Mouse (Mus musculus) liver, embryonic 13.5 days (tissue): ENCODE measurements around the gene Kif22. TPM values are rescaled to one million over a fixed set of nuclear protein-coding genes. Genes with fewer than 3 reads are reported as not detected.

Source experiments
- ATAC-seq: fragments of 200-750 bp; cut with Nextera tagmentation; 2 replicates; pipeline ENCODE4 v1.8.0; 2017; ENCODE audit warnings: low read depth, mild to moderate bottlenecking, moderate number of reproducible peaks, moderate library complexity
- DNase-seq: peaks from one replicate; pipeline ENCODE4 v3.0.0; 2022
- H3K27ac ChIP-seq: fragments of 300-500 bp; sonication (generic); 2 replicates; pipeline ENCODE4 v1.5.1; 2015; ENCODE audit warnings: moderate library complexity, mild to moderate bottlenecking, inconsistent platforms
- H3K27me3 ChIP-seq: fragments of 300-500 bp; sonication (generic); 2 replicates; pipeline ENCODE4 v1.6.1; 2015; ENCODE audit warnings: mild to moderate bottlenecking, inconsistent platforms
- H3K36me3 ChIP-seq: fragments of 300-500 bp; sonication (generic); 2 replicates; pipeline ENCODE4 v1.6.1; 2015; ENCODE audit warnings: mild to moderate bottlenecking, inconsistent platforms
- H3K4me1 ChIP-seq: fragments of 300-500 bp; sonication (generic); replicated peaks from 2 replicates; pipeline ENCODE4 v1.6.1; 2015; ENCODE audit warnings: inconsistent platforms
- H3K4me2 ChIP-seq: fragments of 300-500 bp; sonication (generic); 2 replicates; pipeline ENCODE4 v1.6.1; 2015; ENCODE audit warnings: inconsistent platforms, mild to moderate bottlenecking, moderate library complexity
- H3K4me3 ChIP-seq: fragments of 300-500 bp; sonication (generic); replicated peaks from 2 replicates; pipeline ENCODE4 v1.5.1; 2015; ENCODE audit warnings: mild to moderate bottlenecking, inconsistent platforms
- H3K9ac ChIP-seq: fragments of 300-500 bp; sonication (generic); 2 replicates; pipeline ENCODE4 v1.6.1; 2015; ENCODE audit warnings: mild to moderate bottlenecking, inconsistent platforms
- H3K9me3 ChIP-seq: fragments of 300-500 bp; sonication (generic); replicated peaks from 2 replicates; pipeline ENCODE4 v1.6.1; 2016; ENCODE audit warnings: inconsistent platforms
- WGBS: fragments of 180-500 bp; shearing (Covaris S2); methylation state at CpG from one replicate; pipeline ENCODE4 v1.1.7; 2015; ENCODE audit not compliant: insufficient replicate concordance; 5-methylcytosine and 5-hydroxymethylcytosine counted together
- polyA plus RNA-seq: library from polyadenylated mRNA; unstranded; fragments of >200 nt; fragmentation: Nextera tagmentation; extraction: Ambion mirVana; gene quantifications from 2 replicates; pipeline ENCODE4 v1.2.1, GENCODE M21; 2015

The Kif22 gene
- polyA plus RNA-seq, 1 experiment from 2014 or later: 109 TPM

DNA sequence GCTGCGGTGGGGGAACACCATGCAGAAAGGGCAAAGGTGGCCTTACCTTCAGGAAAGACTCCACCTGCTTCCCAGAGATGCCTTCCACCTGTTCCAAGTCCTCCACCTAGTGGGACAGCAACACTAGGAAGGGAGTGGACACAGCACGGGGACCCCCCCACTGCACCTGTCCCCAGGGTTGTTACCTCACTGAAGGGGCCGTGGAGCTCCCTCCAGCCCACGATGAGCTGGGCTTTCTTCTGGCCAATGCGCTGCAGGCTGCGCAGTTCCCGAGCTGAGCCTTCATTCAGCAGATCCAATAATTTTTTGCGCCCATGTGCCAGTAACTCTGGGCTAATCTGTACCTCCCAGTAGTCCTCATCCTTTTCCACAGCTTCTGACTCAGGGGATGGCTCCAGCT, 14.4 kb downstream of the Kif22 start:
- no peak for ATAC-seq
- DNase-seq: no peak
- WGBS: 64% methylated on average over 8 of the region's 8 CpGs
- peaks cover 81% of the 10 kb centered on the region for H3K36me3 ChIP-seq
- H3K9me3 ChIP-seq: no peaks in the 10 kb centered on the region
- peak overlapping the region; percentile 98 for H3K27ac ChIP-seq
- peak overlapping the region; percentile 99 for H3K4me2 ChIP-seq
- peaks cover 81% of the 10 kb centered on the region for H3K4me1 ChIP-seq
- H3K27me3 ChIP-seq: no peaks in the 10 kb centered on the region
- H3K9ac ChIP-seq: peak overlapping the region; percentile 99
- peak overlapping the region; percentile 97 for H3K4me3 ChIP-seq

DNA sequence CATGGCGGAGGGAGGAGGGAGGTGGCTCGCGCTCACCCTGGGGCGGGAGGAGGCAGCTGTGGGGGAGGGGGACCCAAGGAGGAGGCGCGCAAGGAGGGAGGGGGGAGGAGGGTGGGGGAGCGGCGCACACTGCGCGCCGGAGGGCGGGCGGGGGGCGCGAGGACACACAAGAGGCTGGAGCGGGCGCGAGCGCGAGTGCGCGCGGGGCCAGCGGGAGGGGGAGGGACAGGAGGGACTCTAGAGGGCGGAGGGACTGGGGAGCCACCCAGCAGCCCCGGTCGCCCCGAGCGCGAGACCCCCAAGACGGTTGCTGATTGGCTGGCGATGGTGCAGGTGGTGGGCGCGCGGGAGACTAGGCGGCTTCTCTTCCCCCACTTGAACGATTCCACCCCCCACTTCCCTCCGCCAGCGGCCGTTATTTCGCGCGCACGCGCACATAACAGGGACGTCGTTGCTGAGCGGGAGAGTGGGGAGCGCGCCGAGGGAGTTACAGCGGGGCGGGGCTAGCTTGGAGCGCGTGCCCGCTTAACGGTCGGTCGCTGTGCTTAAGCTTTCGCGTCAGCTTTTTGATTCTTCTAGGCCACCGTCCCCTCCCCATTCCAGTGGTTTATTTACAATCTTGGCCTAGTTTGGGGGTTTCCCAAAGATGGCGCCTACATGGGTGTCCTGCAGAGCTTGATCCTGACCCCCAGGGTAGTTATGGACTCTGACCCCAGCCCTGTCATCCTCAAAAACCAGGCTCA, 15.1 kb downstream of the Kif22 start, which contains the start of gene Maz:
TSS of gene Maz (minus strand) at position 54 of the 743 bp plus-strand sequence.
- Histone ChIP-seq H3K4me2 (peak within 1 kb of the TSS; percentile 99), H3K9me3 (no peaks in the 10 kb centered on the region), H3K27me3 (no peaks in the 10 kb centered on the region), H3K36me3 (peaks cover 81% of the 10 kb centered on the region), H3K4me3 (peak within 1 kb of the TSS; percentile 97), H3K4me1 (peaks cover 81% of the 10 kb centered on the region), H3K27ac (peak within 1 kb of the TSS; percentile 98), H3K9ac (peak within 1 kb of the TSS; percentile 99)
- 1% methylated on average over 59 of the region's 63 CpGs for WGBS
- peak; percentile 76 for ATAC-seq
- peak; percentile 97 for DNase-seq

DNA sequence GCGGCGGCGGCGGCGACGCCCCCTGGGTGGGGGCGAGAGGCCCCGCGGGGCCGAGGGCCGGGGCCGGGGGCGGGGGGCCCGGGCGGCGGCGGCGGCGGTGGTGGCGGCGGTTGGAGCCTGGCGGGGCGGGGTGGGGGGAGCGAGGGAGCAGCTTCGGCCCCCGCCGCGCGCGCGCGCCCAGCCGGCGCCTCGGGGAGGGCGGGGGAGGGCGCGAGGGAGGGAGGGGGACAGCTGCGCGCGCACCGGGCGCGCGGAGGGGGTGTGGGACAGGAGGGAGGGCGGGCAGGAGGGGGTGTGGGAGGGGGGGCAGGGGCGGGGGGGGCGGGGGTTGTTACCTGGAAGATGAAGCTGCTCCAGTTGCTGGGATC, 15.7 kb downstream of the Kif22 start:
- ATAC-seq (peak; percentile 27; the same call in 1 of the 2 replicates), DNase-seq (no peak)
- Histone ChIP-seq H3K9me3 (no peaks in the 10 kb centered on the region), H3K9ac (peak overlapping the region; percentile 99), H3K4me2 (peak overlapping the region; percentile 99), H3K27me3 (no peaks in the 10 kb centered on the region), H3K4me1 (peaks cover 81% of the 10 kb centered on the region), H3K27ac (peak overlapping the region; percentile 98), H3K4me3 (peak overlapping the region; percentile 97), H3K36me3 (peaks cover 81% of the 10 kb centered on the region)
- WGBS: no CpG with 5 or more reads among the region's 48 CpGs

DNA sequence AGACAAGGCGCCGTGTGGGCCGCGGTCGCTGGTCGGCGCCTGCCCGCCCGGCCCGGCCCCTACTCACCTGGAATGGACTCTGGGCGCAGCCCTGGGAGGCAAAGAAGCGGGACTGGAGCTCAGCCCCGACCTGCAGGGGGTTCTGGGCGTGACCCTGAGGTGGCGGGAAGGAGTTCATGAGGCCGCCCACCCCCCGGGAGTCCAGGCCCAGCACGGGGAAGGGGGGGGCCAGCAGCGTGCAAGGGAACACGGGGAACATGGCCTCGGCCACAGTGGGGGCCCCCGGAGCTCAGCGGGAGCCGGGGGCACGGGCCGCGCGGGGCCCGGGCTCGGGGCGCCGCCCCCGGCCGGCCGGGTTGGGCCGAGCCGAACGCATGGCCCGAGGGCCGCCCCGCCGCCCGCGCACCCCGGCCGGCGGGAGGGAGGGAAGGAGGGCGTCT, 16.1 kb downstream of the Kif22 start:
- H3K4me3 ChIP-seq: peak overlapping the region; percentile 97
- H3K4me2 ChIP-seq: peak overlapping the region; percentile 99
- peak; percentile 61 for DNase-seq
- peaks cover 77% of the 10 kb centered on the region for H3K36me3 ChIP-seq
- peak overlapping the region; percentile 99 for H3K9ac ChIP-seq
- no peaks in the 10 kb centered on the region for H3K27me3 ChIP-seq
- 1% methylated on average over 28 of the region's 48 CpGs for WGBS
- peak; percentile 38 for ATAC-seq
- peaks cover 81% of the 10 kb centered on the region for H3K4me1 ChIP-seq
- H3K9me3 ChIP-seq: no peaks in the 10 kb centered on the region
- peak overlapping the region; percentile 98 for H3K27ac ChIP-seq

DNA sequence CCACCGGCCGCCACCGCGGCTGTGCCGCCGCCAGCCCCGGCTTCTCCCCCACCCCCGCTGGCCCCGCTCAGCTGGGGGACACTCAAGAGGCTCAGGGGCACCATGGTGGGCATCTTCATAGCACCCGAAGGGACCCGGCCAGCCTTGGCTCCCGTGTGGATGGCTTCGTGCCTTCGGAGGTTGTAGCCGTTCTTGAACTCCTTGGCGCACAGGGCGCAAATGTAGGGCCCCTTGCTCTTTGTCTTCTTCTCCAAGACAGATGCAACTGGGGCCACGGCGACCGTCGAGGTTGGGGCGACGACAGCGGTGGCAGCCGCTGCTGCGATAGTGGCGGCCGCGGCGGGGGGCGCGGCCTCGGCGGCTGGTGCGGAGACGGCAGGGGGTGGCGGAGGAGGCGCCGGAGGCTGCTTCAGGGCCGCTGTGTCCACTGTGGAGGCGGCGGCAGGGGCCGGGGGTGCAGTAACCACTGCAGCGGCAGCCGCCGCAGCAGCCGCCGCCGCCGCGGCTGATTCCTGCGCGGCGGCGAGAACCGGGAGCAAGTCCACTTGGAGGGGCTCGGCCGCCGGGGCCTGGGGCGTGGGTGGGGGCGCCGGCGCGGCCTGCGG, 16.6 kb downstream of the Kif22 start:
- no peaks in the 10 kb centered on the region for H3K27me3 ChIP-seq
- WGBS: 1% methylated on average over 63 of the region's 65 CpGs
- no peaks in the 10 kb centered on the region for H3K9me3 ChIP-seq
- ATAC-seq: no peak
- H3K36me3 ChIP-seq: peaks cover 72% of the 10 kb centered on the region
- peaks cover 81% of the 10 kb centered on the region for H3K4me1 ChIP-seq
- H3K27ac ChIP-seq: peak overlapping the region; percentile 98
- H3K4me3 ChIP-seq: peak overlapping the region; percentile 97
- DNase-seq: peak; percentile 44
- H3K4me2 ChIP-seq: peak overlapping the region; percentile 99
- peak overlapping the region; percentile 99 for H3K9ac ChIP-seq

DNA sequence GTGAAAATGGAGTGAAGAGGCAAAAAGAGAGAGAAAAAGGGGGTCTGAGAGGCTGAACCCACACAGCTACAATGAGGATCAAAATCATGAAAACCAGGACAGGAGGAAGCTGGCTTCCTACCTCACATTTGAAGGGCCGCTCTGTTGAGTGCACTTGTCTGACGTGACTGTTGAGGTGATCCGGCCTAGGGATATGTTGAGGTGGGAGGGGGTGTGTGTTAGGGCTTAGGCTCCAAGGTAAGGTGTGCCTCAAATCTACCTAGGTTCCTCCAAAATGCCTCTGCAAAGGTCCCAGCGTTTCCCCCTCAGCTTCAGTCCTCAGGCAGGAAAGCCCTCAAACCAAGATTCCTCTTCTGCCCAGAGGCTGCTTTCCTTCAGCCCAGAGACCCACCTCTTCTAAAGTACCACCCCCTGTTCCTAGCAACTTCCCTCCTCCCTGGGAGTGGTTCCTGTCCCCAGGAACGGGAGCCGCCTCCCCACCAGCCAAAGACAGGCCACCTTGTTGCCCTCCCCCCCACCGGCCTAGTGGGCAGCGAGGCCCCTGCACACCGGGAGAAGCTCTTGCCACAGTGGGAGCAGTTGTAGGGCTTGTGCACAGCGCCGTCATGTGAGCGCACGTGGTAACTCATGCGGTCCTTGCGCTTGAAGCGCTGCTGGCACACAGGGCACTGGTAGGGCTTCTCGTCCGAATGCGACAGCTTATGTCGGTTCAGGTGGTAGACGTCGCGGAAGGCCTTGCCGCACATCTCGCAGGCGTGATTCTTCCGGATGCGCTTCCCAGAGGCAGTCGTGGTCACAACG, 17.3 kb downstream of the Kif22 start:
- H3K27me3 ChIP-seq: no peaks in the 10 kb centered on the region
- peaks cover 81% of the 10 kb centered on the region for H3K4me1 ChIP-seq
- peak overlapping the region; percentile 99 for H3K9ac ChIP-seq
- DNase-seq (peak; percentile 74), ATAC-seq (peak; percentile 35)
- H3K4me3 ChIP-seq: peak overlapping the region; percentile 97
- H3K27ac ChIP-seq: peak overlapping the region; percentile 98
- under 1% methylated on average over 30 of the region's 30 CpGs for WGBS
- no peaks in the 10 kb centered on the region for H3K9me3 ChIP-seq
- H3K36me3 ChIP-seq: peaks cover 65% of the 10 kb centered on the region
- peak overlapping the region; percentile 99 for H3K4me2 ChIP-seq

DNA sequence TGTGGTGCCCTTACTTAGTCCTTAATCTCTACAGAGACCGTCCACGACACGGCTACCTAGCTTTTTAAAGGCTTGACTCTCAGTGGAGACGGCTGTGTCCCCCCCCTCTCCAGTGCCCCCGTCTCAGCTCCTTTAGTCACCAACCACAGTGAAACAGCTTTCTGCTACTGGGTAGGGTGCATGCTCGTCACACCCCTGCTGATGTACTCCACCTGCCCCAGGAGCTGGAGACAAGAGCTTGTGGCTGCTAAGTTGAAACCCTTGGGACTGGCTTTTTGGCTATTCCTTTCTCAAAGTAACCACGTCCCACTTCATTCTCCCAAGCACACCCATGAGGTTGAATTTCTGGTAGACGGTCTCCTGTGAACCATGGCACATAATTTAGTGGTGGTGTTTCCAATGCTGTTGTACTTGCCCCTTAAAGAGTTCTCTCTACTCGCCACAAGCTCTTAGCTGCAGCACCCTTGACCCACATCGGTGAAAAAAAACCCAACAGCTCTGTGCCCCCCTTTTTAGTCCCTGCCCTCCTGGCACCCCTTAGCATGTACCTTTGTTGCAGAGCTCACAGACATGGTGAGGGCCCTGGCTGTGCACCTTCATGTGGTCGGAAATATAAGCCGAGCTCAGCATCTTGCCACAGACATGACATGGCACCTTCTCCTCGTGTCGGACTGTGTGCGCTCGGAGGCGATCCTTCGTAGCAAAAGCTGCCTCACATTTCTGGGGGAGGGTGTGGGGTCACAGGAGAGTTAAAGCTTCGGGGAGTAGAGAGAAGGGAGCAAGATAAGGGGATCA, 18.2 kb downstream of the Kif22 start:
- DNase-seq: no peak
- 16% methylated on average over 19 of the region's 19 CpGs for WGBS
- peak overlapping the region; percentile 99 for H3K4me2 ChIP-seq
- H3K4me3 ChIP-seq: peak overlapping the region; percentile 97
- H3K27ac ChIP-seq: peak overlapping the region; percentile 98
- no peak for ATAC-seq
- H3K27me3 ChIP-seq: no peaks in the 10 kb centered on the region
- no peaks in the 10 kb centered on the region for H3K9me3 ChIP-seq
- peaks cover 76% of the 10 kb centered on the region for H3K4me1 ChIP-seq
- peaks cover 57% of the 10 kb centered on the region for H3K36me3 ChIP-seq
- peak overlapping the region; percentile 99 for H3K9ac ChIP-seq

DNA sequence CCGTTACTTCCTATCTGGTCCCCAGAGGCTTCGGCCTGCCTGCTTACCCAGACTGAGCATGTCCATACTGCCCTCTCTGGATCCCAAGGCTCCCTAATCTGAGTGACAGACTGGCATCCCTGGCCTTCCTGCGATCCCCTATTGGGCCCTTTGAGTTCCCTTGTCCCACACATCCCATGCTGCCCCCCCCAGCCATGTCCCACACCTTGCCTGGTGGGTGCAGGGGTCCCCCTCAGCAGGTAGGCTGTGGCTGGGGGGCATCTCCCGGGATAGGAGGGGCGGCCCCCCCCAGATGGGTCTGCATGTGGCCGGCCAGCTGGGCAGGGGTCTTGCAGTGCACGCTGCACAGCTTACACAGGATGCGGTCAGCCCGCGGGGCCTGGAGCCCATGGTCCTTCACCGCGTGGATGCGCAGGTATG, 19.0 kb downstream of the Kif22 start:
- H3K27ac ChIP-seq: peak overlapping the region; percentile 98
- H3K4me1 ChIP-seq: peaks cover 78% of the 10 kb centered on the region
- H3K9me3 ChIP-seq: no peaks in the 10 kb centered on the region
- H3K9ac ChIP-seq: peak overlapping the region; percentile 99
- peak overlapping the region; percentile 99 for H3K4me2 ChIP-seq
- DNase-seq (no peak), ATAC-seq (no peak)
- WGBS: 72% methylated on average over 13 of the region's 13 CpGs
- peak overlapping the region; percentile 97 for H3K4me3 ChIP-seq
- no peaks in the 10 kb centered on the region for H3K27me3 ChIP-seq
- peaks cover 48% of the 10 kb centered on the region for H3K36me3 ChIP-seq

DNA sequence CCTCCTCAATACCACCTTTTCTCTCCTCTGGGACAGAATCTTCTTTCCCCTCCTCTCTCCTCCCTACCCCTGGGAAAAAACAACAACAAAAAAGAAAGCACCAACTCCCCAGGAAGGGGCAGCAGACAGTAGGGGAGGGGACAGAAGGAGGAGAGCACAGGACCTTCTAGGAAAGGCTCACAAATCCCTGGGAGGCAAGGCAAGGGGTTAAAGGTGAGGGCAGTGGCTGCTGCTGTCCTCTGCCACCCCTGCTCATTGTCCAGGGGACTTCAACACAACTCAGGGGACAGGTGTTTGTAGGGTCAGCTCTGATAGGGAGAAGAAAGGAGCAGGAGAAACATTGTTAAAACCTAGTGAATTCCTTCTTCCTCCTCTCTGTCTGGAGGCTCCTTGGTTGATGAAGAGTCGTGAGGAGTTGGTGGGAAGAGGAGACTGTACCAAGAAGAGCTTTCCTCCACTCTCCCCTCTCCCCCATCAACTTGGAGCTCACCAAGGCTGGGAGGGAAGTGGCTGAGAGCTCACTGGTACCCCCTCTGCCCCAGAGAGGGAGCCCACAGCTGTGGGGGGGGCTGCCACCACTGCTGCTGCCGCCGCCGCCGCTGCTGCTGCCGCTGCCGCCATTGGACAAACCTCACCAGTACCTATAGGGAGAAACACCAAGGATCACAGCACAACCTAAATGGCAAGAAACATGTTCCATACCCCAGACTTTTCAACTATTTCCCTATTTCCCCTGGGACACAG, 19.6 kb downstream of the Kif22 start:
- peak overlapping the region; percentile 99 for H3K4me2 ChIP-seq
- H3K27me3 ChIP-seq: no peaks in the 10 kb centered on the region
- no peak for ATAC-seq
- H3K4me3 ChIP-seq: peak overlapping the region; percentile 97
- WGBS: 88% methylated on average over 7 of the region's 7 CpGs
- no peaks in the 10 kb centered on the region for H3K9me3 ChIP-seq
- peak overlapping the region; percentile 98 for H3K27ac ChIP-seq
- H3K36me3 ChIP-seq: peaks cover 43% of the 10 kb centered on the region
- no peak for DNase-seq
- H3K9ac ChIP-seq: peak overlapping the region; percentile 99
- H3K4me1 ChIP-seq: peaks cover 78% of the 10 kb centered on the region
